Comparison of ENCODE assay signal across 15 mouse cellular contexts in genomic region chr1:193453654-193454053, GRCm38 (mm10).
DNase-seq lines count a peak whose midpoint lies in the region; ATAC-seq and TF ChIP-seq lines count a peak whose summit lies in the region.
"Had no signal": no experiment of that assay in that cellular context is flagged by ENCODE, and none has a peak within 500 bp of the region (broad histone marks: within the 10 kb centered on the region; RNA-seq: fewer than 3 reads in every experiment).

No protein-coding gene starts in this region.

- no peak for ATAC-seq in midbrain, postnatal 0 days (ENCODE audit: low FRiP score)
- no peak for ATAC-seq in midbrain, embryonic 15.5 days (replicated peaks)
- ATAC-seq: activated CD4-positive, CD25-positive, alpha-beta regulatory T cell, adult 4 months; liver, postnatal 0 days; midbrain, embryonic 16.5 days had no signal

- WGBS in midbrain, postnatal 0 days: 65% methylated on average over 2 of the region's 2 CpGs
- 72% methylated on average over 2 of the region's 2 CpGs for WGBS in midbrain, embryonic 15.5 days

- intact Hi-C loops in gastrocnemius, postnatal 36 days (cut with DNase I): no loop called here

- no peaks in the 10 kb centered on the region for H3K36me3 ChIP-seq in midbrain, postnatal 0 days (ENCODE audit: insufficient read depth, low read length)
- H3K36me3 ChIP-seq in midbrain, embryonic 15.5 days (replicated peaks): no peaks in the 10 kb centered on the region
- H3K36me3 ChIP-seq: limb, embryonic 15.5 days had no signal

- peak; percentile 10 for DNase-seq in adrenal gland, adult 8-10 months
- DNase-seq in adrenal gland, postnatal 25 days: no peak
- DNase-seq in kidney, postnatal 10 days: peak; percentile 20
- DNase-seq in kidney, adult 18-20 months: no peak
- peak; percentile 38 for DNase-seq in midbrain, postnatal 0 days (ENCODE audit: low spot score)
- DNase-seq in ovary, postnatal 36 days (ENCODE audit: low spot score): no peak
- no peak for DNase-seq in gastrocnemius, postnatal 36 days
- DNase-seq: gastrocnemius, postnatal 25 days; layer of hippocampus, adult 9-11 months; liver, postnatal 0 days; thymus, postnatal 25 days had no signal

- no peaks in the 10 kb centered on the region for H3K27me3 ChIP-seq in midbrain, postnatal 0 days (ENCODE audit: insufficient read depth, low read length)
- H3K27me3 ChIP-seq in midbrain, embryonic 15.5 days (replicated peaks): no peaks in the 10 kb centered on the region
- H3K27me3 ChIP-seq: limb, embryonic 15.5 days had no signal

- H3K4me2 ChIP-seq in midbrain, postnatal 0 days (ENCODE audit: low read depth, low read length, poor library complexity, severe bottlenecking): no peak overlapping the region
- H3K4me2 ChIP-seq in midbrain, embryonic 15.5 days: no peak overlapping the region
- H3K4me2 ChIP-seq: limb, embryonic 15.5 days had no signal

- H3K4me1 ChIP-seq in midbrain, postnatal 0 days (ENCODE audit: insufficient read depth, low read length): peaks cover 10% of the 10 kb centered on the region; the same call in 1 of the 2 replicates
- H3K4me1 ChIP-seq in midbrain, embryonic 15.5 days: peaks cover 17% of the 10 kb centered on the region

- no peak overlapping the region for H3K27ac ChIP-seq in midbrain, postnatal 0 days (ENCODE audit: low read depth, low read length)
- no peak overlapping the region for H3K27ac ChIP-seq in midbrain, embryonic 15.5 days

- no peak overlapping the region for H3K9ac ChIP-seq in midbrain, postnatal 0 days (replicated peaks; ENCODE audit: low read length, poor library complexity, severe bottlenecking)
- H3K9ac ChIP-seq in midbrain, embryonic 15.5 days: no peak overlapping the region
- H3K9ac ChIP-seq: limb, embryonic 15.5 days; liver, postnatal 0 days had no signal

- no peak for TF ChIP-seq CTCF in midbrain, postnatal 0 days (IDR thresholded peaks at IDR 0.05)

- no peaks in the 10 kb centered on the region for H3K9me3 ChIP-seq in midbrain, postnatal 0 days (ENCODE audit: low read length)
- no peaks in the 10 kb centered on the region for H3K9me3 ChIP-seq in midbrain, embryonic 15.5 days
- H3K9me3 ChIP-seq: limb, embryonic 15.5 days had no signal

- no peak overlapping the region for H3K4me3 ChIP-seq in midbrain, postnatal 0 days (ENCODE audit: low read depth, low read length)
- H3K4me3 ChIP-seq in midbrain, embryonic 15.5 days: no peak overlapping the region
- H3K4me3 ChIP-seq: limb, embryonic 15.5 days had no signal

Comparison
In these comparisons a context has a peak if more than half of its experiments do, and no peak if none do; other contexts are left out.
1. DNase-seq: peak in adrenal gland, adult 8-10 months (single experiment), kidney, postnatal 10 days (single experiment) and midbrain, postnatal 0 days (single experiment); none in adrenal gland, postnatal 25 days (single experiment), kidney, adult 18-20 months (single experiment), ovary, postnatal 36 days (single experiment) and gastrocnemius, postnatal 36 days (0 of 2).